Mouse (Mus musculus): ENCODE measurements around the gene Phf2.
A peak's percentile ranks its signal among the peaks of the same experiment; 100 is the strongest.
"Not testable (repeated sequence)": the region's sequence is repeated elsewhere in the genome, so short reads cannot be mapped to it uniquely, and the experiment has no call there.

Gene Phf2

DNA sequence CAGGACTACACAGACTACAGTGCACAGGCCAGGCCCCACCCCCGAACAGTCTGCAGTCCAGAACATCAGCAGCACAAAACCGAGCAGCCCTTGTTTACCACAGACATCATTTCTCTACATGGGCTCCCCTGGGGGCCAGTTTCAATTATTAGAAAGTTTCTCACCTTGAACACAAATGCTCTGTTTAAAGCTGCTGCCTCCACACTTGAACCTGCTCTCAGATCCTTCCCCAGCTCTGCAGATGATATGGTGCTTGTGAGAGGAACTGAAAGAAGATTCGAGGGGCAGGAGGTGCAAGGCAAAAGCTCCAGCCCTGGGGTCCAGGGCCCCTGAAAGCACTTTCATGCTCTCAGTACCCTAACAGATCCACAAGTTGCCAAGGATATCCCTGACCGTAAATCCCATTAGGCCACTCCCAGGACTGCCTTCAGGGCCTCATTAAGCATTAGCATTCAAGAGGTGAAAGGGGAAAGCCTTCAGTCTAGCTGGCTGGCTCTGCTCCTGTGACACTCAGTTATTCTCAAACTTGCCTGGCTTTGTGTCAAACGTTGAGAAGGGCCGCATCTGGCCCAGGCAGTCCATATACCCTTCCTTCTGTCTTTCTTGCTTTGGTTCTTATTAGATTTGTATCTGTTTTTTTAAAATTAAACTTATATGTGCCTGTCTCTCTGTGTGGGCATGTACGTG, 13.5 kb downstream of the Phf2 start:
- no peak for DNase-seq (ENCODE audit: low read depth)

DNA sequence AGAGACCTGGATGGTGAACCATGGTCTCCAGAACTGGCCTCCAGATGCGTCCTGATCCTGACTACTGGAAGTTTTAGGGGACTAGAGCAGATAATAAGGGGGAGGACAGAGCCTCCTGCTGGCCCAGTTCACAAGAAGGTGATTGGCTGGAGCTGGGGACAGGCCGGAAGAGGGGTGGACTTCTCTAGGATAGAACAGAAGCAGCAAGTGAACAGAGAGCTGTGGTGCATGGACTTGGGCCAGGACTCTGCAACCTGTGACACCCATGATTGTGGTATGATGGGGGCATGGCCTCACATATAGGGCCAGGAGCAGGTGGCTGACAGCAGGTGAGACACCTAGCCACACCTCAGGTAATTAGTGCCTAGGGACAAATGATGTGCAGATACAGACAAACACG, 17.0 kb downstream of the Phf2 start:
- no peak for DNase-seq (ENCODE audit: low read depth)

DNA sequence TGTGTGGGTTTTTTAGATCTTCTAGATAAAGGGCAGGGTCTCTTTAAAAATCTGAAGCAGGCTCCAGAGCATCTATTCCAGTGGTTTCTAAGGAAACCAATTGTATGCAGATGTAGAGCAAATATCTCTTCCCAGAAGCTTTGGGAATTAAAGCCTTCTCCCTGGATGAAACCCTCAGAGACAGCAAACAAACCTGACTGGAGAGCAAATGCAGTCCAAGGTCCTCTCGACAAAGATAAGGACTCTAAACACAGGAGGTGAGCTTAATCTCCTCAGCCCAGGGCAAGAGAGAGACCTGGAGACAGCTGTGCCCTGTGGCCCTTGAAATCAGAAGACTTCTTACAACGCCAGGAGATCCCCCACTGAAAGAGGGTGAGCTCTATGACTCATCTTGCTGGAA, 17.4 kb downstream of the Phf2 start:
- DNase-seq (ENCODE audit: low read depth): no peak

DNA sequence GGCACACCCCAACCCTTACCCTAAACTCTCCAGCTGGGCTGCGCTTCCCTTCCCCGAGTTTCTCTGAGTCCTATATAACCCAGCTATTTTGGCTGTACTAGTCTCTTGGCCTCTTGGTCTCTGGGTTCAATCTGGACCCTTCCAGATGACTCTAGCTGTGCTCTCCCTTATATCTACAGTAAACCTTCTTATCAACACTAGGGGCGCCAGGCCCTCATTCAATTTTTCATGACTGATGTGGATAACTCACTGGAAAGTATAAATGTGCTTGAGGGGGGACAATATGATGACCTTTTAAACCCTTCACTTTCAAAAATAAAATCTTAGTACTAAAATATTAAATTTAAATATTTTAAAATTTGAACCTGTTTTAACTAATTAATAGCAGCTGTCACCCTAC, 18.1 kb downstream of the Phf2 start:
- DNase-seq (ENCODE audit: low read depth): no peak

GRCm38 (mm10) chr13:48851719-48852118, 19.2 kb downstream of the Phf2 start:
- no peak for DNase-seq (ENCODE audit: low read depth)

GRCm38 (mm10) chr13:48850771-48851170, 20.1 kb downstream of the Phf2 start:
- DNase-seq (ENCODE audit: low read depth): no peak

DNA sequence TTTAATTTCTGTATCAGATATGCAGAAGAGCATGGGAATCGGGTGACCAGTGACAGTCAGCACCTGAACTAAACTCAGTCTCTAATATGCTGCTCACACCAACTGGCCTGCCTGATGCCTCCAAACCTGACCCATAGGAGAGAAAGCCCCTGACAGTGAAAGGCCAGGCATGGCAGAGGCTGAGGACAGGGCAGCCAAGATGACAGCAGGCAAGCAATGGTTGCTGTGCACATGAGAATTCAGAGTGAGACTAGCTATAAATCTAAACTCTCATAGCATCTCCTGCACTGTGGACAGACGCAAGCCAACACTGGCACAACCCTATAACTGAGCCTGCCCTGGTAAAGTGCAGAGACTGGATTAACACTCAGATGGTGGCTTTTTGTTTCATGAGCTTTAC, 20.6 kb downstream of the Phf2 start:
- DNase-seq (ENCODE audit: low read depth): no peak

DNA sequence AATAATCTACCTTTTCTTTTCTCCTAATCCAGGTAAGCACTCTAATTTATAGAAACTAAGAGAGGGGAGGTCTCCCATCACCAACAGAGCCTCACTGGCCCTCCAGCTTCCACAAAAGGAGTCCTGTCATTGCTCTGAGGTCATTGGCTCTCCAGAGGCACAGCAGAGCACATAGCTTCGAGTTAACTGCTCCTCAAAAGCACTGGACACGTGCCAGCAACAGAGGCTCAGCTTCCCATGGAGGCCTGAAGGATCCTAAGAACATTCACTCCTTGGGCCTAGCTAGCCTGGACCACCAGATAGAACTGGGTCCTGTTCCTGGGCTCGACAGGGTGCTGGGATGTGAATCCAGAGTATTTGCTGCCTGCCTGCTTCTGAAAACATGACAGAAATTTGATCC, 21.8 kb downstream of the Phf2 start:
- no peak for DNase-seq (ENCODE audit: low read depth)

GRCm38 (mm10) chr13:48845308-48845707, 25.6 kb downstream of the Phf2 start:
- no peak for DNase-seq (ENCODE audit: low read depth)

GRCm38 (mm10) chr13:48843530-48843929, 27.4 kb downstream of the Phf2 start:
- DNase-seq (ENCODE audit: low read depth): no peak

GRCm38 (mm10) chr13:48841905-48842592, 28.9 kb downstream of the Phf2 start:
- DNase-seq (ENCODE audit: low read depth): no peak

GRCm38 (mm10) chr13:48838284-48838683, 32.6 kb downstream of the Phf2 start:
- no peak for DNase-seq (ENCODE audit: low read depth)

- no peak for DNase-seq (ENCODE audit: low read depth)
Observed at GRCm38 (mm10) chr13:48837537-48837936, 33.4 kb downstream of the Phf2 start.

GRCm38 (mm10) chr13:48830528-48831250, 40.2 kb downstream of the Phf2 start:
- no peak for DNase-seq (ENCODE audit: low read depth)

DNA sequence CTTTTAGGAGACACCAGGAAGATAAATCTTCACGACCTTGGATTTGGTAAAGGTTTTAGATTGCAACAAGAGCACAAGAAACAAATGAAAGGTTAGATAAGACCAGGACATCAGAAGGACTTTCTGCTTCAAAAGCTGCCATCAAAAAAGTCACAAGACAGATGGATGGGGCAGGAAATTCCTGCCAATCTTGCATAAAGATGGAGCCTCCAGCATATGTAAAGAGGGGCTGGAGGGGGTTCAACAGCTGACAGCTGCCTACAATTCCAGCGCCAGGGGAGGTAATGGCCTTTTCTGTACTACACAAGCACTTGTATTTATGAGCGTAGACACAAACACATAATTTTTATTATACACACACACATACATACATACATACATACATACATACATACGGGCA, 41.1 kb downstream of the Phf2 start:
- no peak for DNase-seq (ENCODE audit: low read depth)

DNA sequence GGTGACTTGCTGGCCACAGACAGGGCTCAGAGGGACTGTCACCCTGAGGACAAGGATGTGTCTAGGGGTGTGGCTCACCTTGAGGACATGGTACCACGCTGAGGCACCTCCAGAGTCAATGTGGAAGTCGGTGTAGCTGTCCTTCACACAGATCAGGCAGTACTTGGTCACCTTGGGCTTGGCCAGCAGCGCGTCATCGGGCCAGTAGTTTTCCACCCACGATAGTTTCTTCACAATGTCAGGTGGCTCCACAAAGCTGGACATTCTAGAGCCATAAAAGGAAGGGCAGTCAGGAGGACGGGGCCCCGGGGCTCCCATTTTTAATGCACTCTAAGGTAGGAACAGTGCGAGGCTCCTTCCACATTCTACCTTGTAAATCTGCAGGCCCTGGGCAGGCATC, 48.0 kb downstream of the Phf2 start:
- DNase-seq (ENCODE audit: low read depth): no peak

DNA sequence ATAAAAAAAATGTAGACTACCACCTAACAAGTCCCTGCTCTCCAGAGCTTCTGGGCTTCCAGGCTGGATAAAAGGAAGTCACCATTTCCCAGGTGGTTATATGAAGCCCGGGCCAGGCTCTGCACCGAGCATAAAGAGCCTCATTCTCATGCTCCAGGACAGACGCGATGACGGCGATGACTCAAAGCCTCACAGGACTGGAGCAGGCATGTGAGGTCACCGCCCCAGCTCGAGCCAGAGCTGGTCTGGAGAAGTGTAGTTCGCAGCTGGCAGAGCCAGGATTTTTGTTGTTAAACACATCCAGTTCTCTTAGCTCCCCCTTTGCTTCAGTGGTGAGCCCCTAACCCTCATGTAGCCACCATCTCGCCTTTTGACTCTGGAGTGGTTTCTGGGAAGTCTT, 48.6 kb downstream of the Phf2 start:
- no peak for DNase-seq (ENCODE audit: low read depth)

DNA sequence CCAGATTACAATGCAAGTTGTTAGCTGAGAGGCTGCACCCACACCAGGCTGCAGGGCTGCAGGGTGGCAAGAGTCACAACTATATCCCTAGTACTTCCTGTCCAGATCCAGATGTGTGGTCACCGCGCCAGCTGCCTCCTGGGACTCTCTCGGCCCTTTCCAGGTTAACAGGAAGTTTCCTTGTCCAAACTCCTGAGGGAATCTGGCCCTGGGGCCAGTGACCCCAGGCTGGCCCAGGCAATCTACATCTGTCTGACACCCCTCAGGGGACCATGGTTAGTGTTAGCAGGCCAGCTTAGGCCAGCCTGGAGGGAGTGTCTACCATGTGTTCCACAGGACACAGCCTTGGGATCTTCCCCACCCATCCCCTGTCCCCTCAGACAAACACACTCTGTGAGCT, 51.8 kb downstream of the Phf2 start:
- no peak for DNase-seq (ENCODE audit: low read depth)

GRCm38 (mm10) chr13:48814406-48814805, 56.5 kb downstream of the Phf2 start:
- DNase-seq (ENCODE audit: low read depth): no peak

DNA sequence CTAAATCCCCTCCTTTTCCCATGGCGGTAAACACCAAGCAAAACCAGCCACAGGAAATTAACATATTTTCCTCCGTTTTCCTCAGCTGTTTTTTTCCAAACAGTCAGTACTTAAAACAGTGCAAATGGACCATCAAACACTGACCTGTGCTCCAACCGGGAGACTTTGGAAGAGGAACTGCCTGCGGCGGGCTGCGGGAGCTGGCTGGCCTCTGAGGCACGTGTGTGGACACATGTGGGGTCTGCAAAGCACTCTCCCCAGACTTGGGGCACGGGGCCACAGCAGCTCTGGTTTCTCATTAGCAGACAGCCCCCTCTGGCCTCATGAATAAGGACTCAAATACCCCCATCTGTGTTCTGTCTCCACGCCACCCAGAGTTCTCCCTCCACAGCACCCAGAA, 59.9 kb downstream of the Phf2 start:
- no peak for DNase-seq (ENCODE audit: low read depth)

DNA sequence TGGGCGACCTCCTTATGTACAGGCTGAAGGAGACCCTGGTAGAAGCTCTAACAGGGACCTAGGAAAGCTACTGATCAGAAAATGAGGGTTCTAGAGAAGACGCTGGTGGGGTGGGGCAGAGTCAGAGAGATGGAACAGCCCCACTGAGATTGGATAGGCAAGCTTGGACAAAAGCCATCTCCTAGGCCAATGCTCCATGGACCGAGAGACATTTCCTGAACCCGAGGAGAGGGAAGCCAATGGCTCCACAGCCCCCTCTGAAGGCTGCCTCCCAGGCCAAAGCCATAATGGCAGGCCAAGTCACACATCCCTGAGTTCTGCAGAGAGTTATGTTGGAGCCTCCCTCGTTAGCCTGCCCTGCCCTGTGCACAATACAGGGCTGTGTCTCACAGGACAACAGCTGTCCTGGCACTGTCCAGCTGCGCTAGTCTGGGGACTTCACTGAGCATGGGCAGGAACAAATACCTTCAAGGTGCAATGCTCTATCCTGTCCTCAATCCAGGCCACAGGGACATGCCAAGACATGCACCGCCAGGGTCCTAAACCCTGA, 60.6 kb downstream of the Phf2 start:
- DNase-seq (ENCODE audit: low read depth): no peak

GRCm38 (mm10) chr13:48809668-48810067, 61.3 kb downstream of the Phf2 start:
- DNase-seq (ENCODE audit: low read depth): not testable (repeated sequence)

DNA sequence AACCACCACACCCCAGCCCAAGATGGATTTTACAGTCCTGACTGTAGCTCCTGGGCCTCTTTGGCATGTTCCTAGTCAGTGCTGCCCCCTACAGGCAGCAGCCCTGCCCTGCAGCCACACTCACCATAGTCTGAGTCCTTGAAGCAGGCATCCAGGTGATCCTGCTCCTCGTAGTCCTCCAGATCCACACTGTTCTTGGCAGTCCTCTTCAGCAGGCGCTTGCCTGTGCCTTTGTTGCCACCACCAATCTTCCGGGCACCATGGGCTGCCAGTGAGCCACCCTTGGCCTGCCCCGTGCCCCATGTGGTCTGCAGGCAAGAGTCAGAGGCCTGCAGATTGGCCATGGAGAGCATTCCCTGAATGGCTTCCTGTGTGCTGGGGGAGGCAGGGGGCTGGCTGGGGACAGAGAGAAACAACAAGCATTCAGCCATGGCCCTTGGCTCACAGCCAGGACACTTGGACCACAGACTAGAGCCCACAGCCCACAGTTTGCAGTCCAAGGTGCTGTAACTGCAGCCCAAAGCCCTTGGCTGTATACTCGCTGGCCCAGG, 63.4 kb downstream of the Phf2 start:
- peak; percentile 34 for DNase-seq (ENCODE audit: low read depth)

All from c-Kit-positive CD71-negative TER-119-negative erythroid progenitor cells, embryonic 14.5 days (primary cell).